Mouse (Mus musculus) CD4-positive, CD25-positive, alpha-beta regulatory T cell, adult 4 months (primary cell): Measurements from ENCODE around the gene Prm2. TPM values are rescaled to one million over a fixed set of nuclear protein-coding genes. Genes with fewer than 3 reads are reported as not detected.

Experiments
- ATAC-seq: one replicate; pipeline ENCODE4 v1.8.0; 2017
- polyA plus RNA-seq, 2 experiments: library from polyadenylated mRNA; unstranded; fragments of 100-300 nt; shearing (Covaris generic); gene quantifications; one replicate each; pipeline ENCODE4 v1.2.1; 2017

The Prm2 gene
- not detected for polyA plus RNA-seq

- no peak for ATAC-seq
These were observed at the start of gene Prm2 for GRCm38 (mm10) chr16:10796034-10796433. Gene Prm2 (minus strand): TSS chr16:10796134.

DNA sequence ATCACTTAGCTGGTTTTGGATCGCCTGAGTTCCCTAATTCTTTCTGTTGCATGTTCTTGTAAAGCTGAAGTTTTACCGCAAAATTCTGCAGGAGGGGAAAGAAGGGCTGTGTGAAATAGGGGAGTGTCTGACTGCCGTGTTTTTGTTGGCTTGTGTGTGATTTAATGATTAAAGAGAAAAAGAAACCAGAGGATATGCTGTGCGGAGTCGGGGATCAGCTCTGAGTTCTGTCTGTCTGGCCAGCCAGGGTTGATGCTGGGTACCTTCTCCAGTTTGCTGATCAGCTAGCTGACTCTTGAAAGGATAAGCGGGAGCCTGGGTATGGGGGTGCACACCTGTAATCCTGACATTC, 48.4 kb upstream of the Prm2 start:
- ATAC-seq: peak; percentile 58

DNA sequence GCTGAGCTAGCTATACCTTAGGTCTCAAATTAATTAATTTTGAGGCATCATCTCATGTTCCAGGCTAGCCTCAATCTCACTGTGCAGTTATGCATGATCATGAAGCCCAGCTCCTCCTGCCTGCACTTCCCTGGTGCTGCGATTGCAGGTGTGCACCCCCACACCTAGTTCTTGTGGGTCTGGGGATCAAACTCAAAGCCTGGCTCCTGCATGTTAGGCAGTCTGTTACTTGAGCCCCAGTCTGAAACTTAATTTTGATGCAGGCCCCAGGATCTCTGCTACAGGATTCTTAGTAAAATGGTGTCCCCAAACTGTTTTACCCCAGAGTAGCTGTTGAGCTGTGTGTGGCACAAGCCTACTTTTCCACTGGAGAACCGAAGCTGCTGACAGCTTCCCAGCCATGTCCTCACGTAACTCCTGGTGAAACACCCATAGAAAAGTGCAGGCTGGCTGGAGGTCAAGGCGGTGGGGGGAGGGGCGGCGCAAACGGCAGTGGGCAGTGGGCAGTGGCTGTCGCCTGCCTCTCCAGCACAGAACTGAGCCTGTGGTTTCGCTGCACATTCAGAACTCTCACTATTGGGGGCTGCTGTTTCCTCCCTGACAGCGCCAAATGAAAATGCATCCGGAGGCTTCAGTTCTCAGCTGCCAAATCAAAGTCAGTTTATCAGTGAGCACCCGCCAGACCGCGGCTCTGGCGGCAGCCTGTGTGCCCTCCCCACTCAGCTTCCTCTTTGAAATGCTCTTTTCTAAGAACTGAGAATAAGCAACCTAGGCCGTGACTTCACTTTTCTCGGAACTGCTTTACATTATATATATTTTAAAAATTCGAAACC, 47.8 kb upstream of the Prm2 start:
- peak; percentile 87 for ATAC-seq

GRCm38 (mm10) chr16:10842282-10842855, 46.4 kb upstream of the Prm2 start:
- ATAC-seq: peak; percentile 2

DNA sequence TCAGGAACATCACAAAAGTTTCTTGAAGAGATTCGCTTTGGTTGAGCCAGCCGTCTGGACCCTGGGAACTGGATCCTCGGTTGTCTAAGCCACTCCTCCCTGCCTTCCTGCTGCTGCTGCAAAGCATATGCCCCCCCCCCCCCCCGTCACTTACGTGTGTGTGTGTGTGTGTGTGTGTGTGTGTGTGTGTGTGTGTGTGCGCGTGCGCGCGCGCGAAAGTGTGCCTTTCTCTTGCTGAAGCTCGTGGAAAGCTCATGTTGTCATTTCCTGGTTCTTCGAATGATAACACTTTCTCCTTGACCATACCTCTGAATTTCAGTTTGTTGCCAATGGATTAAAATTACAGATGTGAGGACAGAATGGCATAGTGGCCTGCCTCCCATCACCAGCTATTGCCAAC, 44.1 kb upstream of the Prm2 start:
- ATAC-seq: no peak

GRCm38 (mm10) chr16:10838487-10839245, 42.7 kb upstream of the Prm2 start:
- ATAC-seq: no peak

DNA sequence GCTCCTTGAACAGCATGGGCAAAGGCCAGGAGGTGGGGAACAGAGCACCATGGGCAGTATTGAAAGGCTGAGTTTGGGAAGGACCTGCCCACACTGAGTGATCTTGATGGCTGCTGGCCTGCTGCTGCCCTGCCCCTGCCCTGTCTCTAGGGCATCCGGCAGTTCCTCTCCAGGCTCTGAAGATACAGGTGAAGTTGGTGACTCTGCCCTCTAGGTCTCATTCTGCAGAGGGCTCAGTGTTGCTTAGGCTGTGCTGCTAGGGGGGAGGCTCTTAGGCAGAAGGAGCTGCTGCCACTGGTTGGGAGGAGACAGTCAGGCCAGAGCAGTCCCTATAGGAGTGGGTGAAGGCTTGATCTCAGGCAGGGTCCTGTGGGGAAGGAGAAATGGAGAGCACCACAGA, 42.0 kb upstream of the Prm2 start:
- peak; percentile 5 for ATAC-seq

DNA sequence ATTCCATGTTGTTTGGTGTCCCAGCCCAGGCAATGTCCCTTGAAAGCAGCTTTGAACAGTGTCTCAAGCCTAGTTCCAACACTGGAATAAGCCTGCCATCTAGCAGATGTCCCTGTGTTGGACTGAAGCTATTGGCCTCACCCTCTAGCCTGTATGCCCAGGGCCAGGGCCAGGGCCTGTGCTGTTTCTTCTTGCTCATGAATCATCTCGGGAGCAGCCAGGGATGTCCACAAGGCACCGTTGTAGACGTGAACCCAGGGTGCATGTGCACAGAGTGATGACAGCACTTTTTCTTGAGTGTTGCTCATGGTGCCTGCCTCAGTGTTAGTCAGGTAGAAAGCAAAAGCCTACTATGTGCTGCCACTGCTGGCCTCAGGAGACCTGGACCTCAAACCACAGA, 41.3 kb upstream of the Prm2 start:
- no peak for ATAC-seq

DNA sequence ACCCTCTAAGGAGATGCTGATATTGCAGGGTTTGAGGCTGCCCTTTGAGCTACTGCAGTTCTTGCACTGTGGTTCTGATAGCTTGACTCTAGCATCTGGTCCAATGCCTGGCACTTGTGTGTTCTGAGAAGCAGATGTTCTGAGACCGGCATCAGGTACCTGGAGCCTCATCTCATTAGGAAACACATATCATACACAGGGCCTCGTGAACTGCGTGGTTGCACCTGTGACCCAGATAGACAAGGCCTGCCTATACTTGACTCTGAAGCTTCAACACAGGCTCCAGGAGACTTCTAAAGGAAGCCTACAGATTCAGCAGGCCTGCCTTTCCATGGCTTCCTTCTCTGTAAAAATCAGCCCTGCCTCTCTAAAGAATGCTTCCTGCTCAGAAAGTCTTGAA, 40.5 kb upstream of the Prm2 start:
- no peak for ATAC-seq

DNA sequence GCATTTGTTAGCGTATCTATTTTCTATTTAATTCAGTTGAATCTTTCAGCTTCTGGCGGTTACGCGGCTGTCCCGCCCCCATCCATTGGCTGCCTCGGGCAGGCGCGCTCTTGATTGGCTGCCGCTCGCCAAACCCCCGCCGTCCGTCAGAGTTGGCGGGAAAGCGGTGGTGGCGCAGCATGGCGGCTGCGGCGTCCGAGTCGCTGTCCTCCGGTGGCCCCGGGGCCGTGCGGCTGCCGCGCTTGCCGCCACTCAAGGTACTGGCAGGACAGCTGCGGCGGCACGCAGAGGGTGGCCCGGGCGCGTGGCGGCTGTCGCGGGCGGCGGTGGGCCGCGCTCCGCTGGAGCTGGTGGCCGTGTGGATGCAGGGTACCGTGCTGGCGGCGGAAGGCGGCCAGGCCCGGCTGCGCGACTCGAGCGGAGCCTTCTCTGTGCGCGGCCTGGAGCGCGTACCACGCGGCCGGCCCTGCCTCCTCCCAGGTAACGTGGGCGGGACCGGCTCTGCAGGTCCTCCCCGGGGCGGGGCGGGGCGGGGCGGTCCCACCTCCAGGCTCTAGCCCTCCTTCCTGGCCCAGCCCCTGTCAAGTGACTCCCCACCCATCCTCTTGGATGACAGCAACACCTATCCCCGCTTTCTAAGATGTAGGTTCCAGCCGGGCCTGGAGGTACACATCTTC, 39.1 kb upstream of the Prm2 start, which contains the start of gene Rmi2:
TSS of gene Rmi2 (plus strand) at position 149 of the 677 bp plus-strand sequence.
- peak; percentile 89 for ATAC-seq

DNA sequence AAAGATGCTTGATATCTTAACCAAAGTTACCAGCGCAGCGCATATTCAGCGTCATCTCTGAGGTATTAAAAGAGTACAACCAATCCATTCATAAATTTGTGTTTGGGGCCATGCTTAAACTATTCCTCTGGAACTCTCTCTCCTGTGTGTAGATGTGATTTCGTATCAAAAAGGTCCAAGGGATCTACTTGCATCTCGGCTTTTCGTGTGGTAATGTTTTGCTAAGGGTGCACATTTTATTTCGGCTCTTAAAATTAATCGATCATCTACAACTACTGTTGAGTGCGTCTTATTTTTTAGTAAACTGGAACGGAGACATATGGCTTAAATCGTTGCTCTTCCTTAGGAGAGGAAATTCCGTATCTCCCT, 38.6 kb upstream of the Prm2 start:
- no peak for ATAC-seq

DNA sequence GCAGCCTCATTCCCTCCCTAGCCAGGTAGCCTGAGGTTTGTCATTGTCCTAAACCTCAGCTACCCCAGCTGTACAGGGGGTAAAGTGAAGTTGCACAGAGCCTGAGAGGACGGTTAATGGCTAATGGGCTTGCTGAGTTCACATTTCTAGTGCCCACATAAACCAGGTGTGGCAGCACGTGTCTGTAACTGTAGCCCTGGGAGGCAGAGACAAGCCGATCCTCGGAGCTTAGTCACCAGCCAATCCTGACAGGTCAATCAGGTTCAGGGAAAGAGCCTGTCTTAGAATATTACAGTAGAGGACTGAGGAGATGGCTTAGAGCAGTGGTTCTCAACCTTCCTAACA, 32.5 kb upstream of the Prm2 start:
- ATAC-seq: no peak

GRCm38 (mm10) chr16:10827766-10828460, 32.0 kb upstream of the Prm2 start:
- ATAC-seq: no peak

GRCm38 (mm10) chr16:10827269-10827668, 31.3 kb upstream of the Prm2 start:
- no peak for ATAC-seq

DNA sequence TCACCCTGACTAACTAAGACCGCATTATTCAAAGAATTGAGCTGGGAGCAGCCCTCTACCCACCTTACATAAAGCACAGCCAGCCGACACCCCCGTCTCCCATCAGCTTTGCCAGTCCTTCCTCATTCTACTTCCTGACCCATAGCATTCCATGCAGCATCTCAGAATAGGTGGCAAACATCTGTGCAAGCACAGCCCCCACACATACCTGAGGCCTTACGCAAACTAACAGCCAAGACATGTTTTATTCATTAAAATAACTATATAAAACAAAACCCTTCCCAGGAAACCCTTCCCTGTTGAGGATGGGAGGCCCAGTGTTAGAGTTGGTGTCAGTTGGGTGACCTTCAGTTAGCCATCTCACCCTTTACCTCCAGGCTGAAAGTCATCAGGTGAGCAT, 29.9 kb upstream of the Prm2 start:
- ATAC-seq: no peak

- ATAC-seq: no peak
These were observed 28.6 kb upstream of the Prm2 start for GRCm38 (mm10) chr16:10824536-10824935.

DNA sequence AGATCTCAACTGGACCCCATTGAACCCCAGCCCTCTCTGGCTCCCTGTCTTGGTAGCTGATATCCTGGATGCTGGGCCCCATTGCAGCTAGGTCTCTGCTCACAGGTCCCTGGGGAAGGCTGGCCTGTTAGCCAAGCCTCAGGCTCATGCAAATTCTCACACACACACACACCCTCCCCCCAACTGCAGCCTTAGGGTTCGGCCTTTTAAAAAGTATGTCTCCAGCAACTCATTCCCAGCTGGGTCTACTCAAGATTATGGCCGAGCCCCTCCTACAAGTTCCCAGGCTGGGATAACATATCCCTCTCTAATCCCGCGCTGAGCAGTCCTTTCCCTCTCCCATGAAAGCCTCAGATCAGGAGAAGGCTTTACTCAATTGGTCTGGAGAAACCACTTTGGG, 25.5 kb upstream of the Prm2 start:
- no peak for ATAC-seq

DNA sequence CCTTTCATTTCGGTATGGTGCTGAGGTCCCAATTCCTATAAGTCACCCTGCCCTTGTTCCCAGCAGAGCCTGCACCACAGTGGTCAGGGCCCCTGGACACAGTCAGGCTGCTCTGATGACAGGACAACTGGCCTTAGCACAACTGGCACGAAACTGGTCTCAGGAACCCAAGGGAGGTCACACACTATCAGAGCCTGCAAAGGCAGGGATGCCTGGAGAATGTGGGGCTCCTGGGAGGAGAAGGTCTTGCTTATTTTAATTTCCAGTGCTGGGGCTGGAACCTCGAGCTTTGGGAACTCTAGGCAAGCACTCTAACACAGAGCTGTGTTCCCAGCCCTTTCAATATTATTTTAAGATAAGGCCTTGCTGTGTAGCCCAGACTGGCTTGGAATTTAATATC, 24.0 kb upstream of the Prm2 start:
- no peak for ATAC-seq

- ATAC-seq: no peak
These were observed 22.7 kb upstream of the Prm2 start for GRCm38 (mm10) chr16:10818579-10819135.

GRCm38 (mm10) chr16:10814864-10815263, 18.9 kb upstream of the Prm2 start:
- peak; percentile 46 for ATAC-seq

- ATAC-seq: peak; percentile 40
These were observed 17.8 kb upstream of the Prm2 start for GRCm38 (mm10) chr16:10813726-10814125.

DNA sequence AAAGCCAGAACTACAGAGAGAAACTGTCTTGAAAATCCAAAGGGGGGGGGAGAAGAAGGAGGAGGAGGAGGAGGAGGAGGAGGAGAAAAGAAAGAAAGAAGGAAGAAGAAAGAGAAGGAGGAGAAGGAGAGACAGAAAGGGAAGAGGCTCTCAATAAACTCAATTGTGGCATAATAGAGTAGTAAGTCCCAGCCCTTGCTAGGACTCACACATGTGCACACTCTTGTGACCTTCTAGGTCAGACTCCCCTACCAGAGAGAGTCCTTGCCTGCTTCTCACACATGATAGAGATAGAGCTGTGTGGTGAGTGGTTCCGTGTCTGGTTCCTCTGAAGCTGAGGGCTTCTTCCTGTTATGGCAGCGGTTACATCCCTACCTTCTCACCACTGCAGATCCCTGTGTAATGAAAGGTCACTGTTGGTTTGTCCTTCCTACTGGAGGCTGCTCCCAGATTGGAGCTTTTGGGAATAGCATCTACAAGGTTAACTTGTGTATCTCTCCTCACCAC, 17.0 kb upstream of the Prm2 start, which contains the start of gene Gm11172:
TSS of gene Gm11172 (plus strand) at position 51 of the 507 bp plus-strand sequence.
- ATAC-seq: peak; percentile 48
